Mouse (Mus musculus) kidney, embryonic 15.5 days (tissue): ENCODE results near the gene Gm47996. TPM values are rescaled to one million over a fixed set of nuclear protein-coding genes. Genes with fewer than 3 reads are reported as not detected.
"Not testable (repeated sequence)": the region's sequence is repeated elsewhere in the genome, so short reads cannot be mapped to it uniquely, and the experiment has no call there.

Experiments used
- ATAC-seq: fragments of 200-750 bp; cut with Nextera tagmentation; replicated peaks from 2 replicates; pipeline ENCODE4 v1.8.0; 2017; ENCODE audit warnings: moderate TSS enrichment; ENCODE audit not compliant: low FRiP score
- H3K27ac ChIP-seq: fragments of 300-500 bp; sonication (generic); 2 replicates; pipeline ENCODE4 v1.5.1; 2015; ENCODE audit warnings: mild to moderate bottlenecking, inconsistent platforms
- H3K27me3 ChIP-seq: fragments of 300-500 bp; sonication (generic); 2 replicates; pipeline ENCODE4 v1.6.1; 2015; ENCODE audit warnings: inconsistent platforms
- H3K36me3 ChIP-seq: fragments of 300-500 bp; sonication (generic); 2 replicates; pipeline ENCODE4 v1.6.1; 2015; ENCODE audit warnings: inconsistent platforms
- H3K4me1 ChIP-seq: fragments of 300-500 bp; sonication (generic); 2 replicates; pipeline ENCODE4 v1.6.1; 2015; ENCODE audit warnings: inconsistent platforms
- H3K4me2 ChIP-seq: fragments of 300-500 bp; sonication (generic); 2 replicates; pipeline ENCODE4 v1.6.1; 2015; ENCODE audit warnings: moderate library complexity, mild to moderate bottlenecking, inconsistent platforms
- H3K4me3 ChIP-seq: fragments of 300-500 bp; sonication (generic); replicated peaks from 2 replicates; pipeline ENCODE4 v1.5.1; 2015; ENCODE audit warnings: mild to moderate bottlenecking, inconsistent platforms
- H3K9ac ChIP-seq: fragments of 300-500 bp; sonication (generic); 2 replicates; pipeline ENCODE4 v1.6.1; 2015; ENCODE audit warnings: mild to moderate bottlenecking, inconsistent platforms
- H3K9me3 ChIP-seq: fragments of 300-500 bp; sonication (generic); replicated peaks from 2 replicates; pipeline ENCODE4 v1.6.1; 2016; ENCODE audit warnings: inconsistent platforms
- whole genome bisulfite sequencing: fragments of 180-500 bp; shearing (Covaris S2); methylation state at CpG from one replicate; pipeline ENCODE4 v1.1.7; 2015; ENCODE audit warnings: mixed read lengths; 5-methylcytosine and 5-hydroxymethylcytosine counted together
- polyA plus RNA-seq: library from polyadenylated mRNA; unstranded; fragments of >200 nt; fragmentation: Nextera tagmentation; extraction: Ambion mirVana; gene quantifications from 2 replicates; pipeline ENCODE4 v1.2.1, GENCODE M21; 2015

Gene Gm47996
- polyA plus RNA-seq: 0.19 and 0.71 TPM in 2 replicates

DNA sequence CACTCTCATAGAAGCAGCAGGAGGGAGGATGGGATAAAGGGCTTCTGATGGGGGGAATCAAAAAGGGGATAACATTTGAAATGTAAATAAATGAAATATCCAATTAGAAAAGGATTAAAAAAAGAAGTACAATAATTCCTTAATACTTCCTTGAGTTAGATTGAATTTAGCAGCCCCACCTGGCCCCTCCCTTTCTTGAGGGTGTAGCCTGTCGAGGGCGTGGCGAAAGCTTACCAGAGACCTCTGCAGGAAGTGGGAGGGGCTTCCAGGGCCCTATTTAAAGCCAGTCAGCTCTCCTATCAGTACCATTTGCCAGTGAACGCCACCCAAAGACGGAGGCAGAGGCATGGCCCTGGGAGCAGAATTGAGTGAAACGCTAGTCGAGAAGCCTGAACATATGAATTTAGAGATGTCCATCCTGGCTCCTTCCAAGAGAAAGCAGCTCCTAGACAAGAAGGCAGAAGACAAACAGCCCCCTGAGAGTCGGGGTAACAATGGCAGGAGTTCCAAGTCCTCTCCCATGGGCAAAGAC, at the start of gene Gm47996:
TSS of gene Gm47996 (plus strand) at position 308 of the 532 bp plus-strand sequence.
- H3K4me1 ChIP-seq: peaks cover 11% of the 10 kb centered on the region
- WGBS: 94% methylated on average over 5 of the region's 8 CpGs
- H3K4me3 ChIP-seq, H3K4me2 ChIP-seq, H3K27me3 ChIP-seq, ATAC-seq, H3K9me3 ChIP-seq, H3K9ac ChIP-seq, H3K27ac ChIP-seq, H3K36me3 ChIP-seq: not testable (repeated sequence)

DNA sequence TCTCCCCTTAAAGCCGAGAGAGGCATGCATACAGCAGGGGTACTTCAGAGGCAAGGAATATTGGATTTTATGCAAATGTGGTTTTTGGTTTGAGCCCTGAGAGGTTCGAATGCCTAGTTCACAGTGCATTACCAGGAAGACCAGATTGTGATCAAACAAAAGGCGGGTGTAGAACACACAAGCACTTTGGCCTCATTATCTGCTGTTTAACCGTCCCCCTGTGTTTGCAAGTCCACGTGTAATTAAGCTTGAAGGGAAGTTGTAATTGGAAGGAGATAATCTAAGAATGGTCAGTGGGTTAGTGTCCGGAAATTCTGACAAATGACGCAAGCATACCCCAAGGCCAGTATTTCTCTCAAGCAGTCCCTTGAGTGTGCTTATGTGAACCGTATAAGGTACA, 43.9 kb upstream of the Gm47996 start:
- ATAC-seq: no peak
- WGBS: 35% methylated on average over 8 of the region's 8 CpGs
- H3K4me3 ChIP-seq: no peak overlapping the region
- peak overlapping the region; percentile 58 for H3K27ac ChIP-seq
- no peak overlapping the region for H3K4me2 ChIP-seq
- no peak overlapping the region for H3K9ac ChIP-seq
- H3K4me1 ChIP-seq: peaks cover 22% of the 10 kb centered on the region
- no peaks in the 10 kb centered on the region for H3K27me3 ChIP-seq
- no peaks in the 10 kb centered on the region for H3K9me3 ChIP-seq
- no peaks in the 10 kb centered on the region for H3K36me3 ChIP-seq

GRCm38 (mm10) chr1:151167297-151168047, 42.5 kb upstream of the Gm47996 start:
- Histone ChIP-seq H3K36me3 (no peaks in the 10 kb centered on the region), H3K4me1 (peaks cover 22% of the 10 kb centered on the region), H3K27ac (peak overlapping the region; percentile 80), H3K9me3 (no peaks in the 10 kb centered on the region), H3K4me3 (no peak overlapping the region), H3K4me2 (peak overlapping the region; percentile 45), H3K27me3 (no peaks in the 10 kb centered on the region), H3K9ac (no peak overlapping the region)
- WGBS: 16% methylated on average over 12 of the region's 12 CpGs
- peak; percentile 66 for ATAC-seq

GRCm38 (mm10) chr1:151168637-151169036, 41.3 kb upstream of the Gm47996 start:
- WGBS: 69% methylated on average over 3 of the region's 3 CpGs
- no peak; the same call in 1 of the 2 replicates for ATAC-seq
- Histone ChIP-seq H3K4me2 (no peak overlapping the region), H3K4me3 (no peak overlapping the region), H3K9ac (no peak overlapping the region), H3K36me3 (no peaks in the 10 kb centered on the region), H3K4me1 (peaks cover 22% of the 10 kb centered on the region), H3K27me3 (no peaks in the 10 kb centered on the region), H3K9me3 (no peaks in the 10 kb centered on the region), H3K27ac (0 out of 2 replicates have a peak overlapping the region, but pooled peaks have one; percentile 24)

DNA sequence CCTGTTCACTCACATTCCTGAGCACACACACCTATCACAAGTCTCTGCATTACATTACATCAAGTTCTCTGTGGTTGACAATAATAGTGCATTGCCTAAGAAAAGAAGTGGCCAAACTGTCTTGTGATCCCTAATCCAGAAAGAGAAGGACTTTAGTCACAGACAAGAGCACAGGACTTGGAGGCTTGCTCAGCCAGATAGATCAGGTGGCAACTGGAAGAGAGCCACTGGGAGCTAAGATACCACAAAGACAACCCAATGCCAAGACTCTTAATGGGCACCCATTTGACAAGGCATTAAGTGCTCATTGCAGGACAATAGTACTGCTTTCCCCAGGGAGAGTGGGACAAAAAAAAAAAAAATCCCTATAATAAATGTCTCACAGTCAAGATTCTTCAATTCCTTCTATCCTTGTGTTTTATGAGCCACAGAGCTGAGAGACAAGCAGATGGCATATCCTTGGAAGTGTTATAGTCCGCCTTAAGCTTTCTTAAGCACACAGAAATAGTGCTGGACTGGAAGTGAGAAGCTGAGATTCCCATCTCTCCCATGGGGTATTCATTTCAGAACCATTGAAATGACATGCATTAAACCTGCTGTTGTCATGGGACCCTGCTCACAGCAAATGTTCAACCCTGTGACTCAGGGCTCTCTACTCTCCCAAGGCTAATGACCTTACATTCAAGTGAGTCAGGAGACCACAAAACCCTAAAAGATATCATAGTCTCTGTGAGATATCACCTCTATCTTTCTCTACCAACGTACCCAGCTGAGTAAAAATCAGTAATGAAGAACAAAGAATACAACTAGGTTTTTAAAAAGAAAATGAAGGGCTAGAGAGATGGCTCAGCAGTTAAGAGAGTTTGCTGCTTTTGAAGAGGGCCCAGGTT, 38.1 kb upstream of the Gm47996 start:
- no peak overlapping the region for H3K27ac ChIP-seq
- ATAC-seq: no peak
- no peak overlapping the region for H3K9ac ChIP-seq
- H3K9me3 ChIP-seq: no peaks in the 10 kb centered on the region
- WGBS: 63% methylated on average over 2 of the region's 2 CpGs
- H3K4me2 ChIP-seq: no peak overlapping the region
- H3K27me3 ChIP-seq: no peaks in the 10 kb centered on the region
- H3K4me1 ChIP-seq: peaks cover 21% of the 10 kb centered on the region
- no peaks in the 10 kb centered on the region for H3K36me3 ChIP-seq
- H3K4me3 ChIP-seq: no peak overlapping the region

DNA sequence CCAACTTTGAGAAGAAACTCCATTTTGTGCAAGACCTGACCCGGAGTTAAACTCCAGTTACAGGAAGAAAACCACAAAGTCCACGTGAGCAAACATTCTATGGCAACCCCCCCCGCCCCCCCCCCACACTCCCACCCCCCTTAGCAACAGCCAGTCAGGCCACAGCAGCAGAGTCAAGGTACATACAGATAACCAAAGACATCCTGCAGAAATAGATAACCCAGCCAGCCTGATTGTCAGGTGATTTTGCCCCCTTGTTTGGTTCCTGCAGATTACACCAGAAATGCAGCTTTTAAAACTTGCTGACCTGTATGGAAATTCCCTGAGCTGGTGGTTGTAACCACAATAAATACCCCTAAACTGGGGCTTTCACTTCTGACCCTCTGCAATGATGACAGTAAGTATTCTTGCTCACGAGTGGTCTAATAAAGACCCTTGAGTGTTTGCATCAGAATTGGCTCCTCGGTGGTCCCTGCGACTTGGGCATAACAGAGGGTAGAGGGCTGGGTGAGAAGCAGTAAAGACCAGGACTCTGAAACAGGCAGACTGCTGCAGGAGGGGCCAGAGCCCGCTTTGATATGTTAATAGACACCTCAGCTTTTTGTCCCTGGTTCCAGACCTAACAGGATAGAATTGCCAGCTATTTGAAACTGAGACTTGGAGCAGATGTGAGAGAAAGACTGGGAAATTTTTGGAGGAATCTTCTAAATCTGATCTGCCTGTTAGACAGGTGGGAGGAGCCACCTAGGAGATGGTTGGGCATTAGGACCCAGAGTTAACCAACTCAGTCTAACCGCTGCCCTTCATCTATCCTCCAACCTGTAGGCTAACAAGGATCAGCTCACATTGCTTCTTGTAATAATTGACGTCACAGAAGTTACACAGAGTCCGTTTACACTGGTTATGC, 32.6 kb upstream of the Gm47996 start:
- Histone ChIP-seq H3K27me3 (no peaks in the 10 kb centered on the region), H3K4me2 (peak overlapping the region; percentile 50), H3K4me1 (peaks cover 19% of the 10 kb centered on the region; the same call in 1 of the 2 replicates), H3K27ac (peak overlapping the region; percentile 67), H3K9me3 (no peaks in the 10 kb centered on the region), H3K4me3 (peak overlapping the region; percentile 28), H3K9ac (no peak overlapping the region), H3K36me3 (no peaks in the 10 kb centered on the region)
- WGBS: 11% methylated on average over 10 of the region's 10 CpGs
- ATAC-seq: peak; percentile 93

- H3K9me3 ChIP-seq: no peaks in the 10 kb centered on the region
- H3K36me3 ChIP-seq: no peaks in the 10 kb centered on the region
- H3K27ac ChIP-seq: peak overlapping the region; percentile 67
- H3K27me3 ChIP-seq: no peaks in the 10 kb centered on the region
- ATAC-seq: peak; percentile 68
- H3K4me3 ChIP-seq: peak overlapping the region; percentile 28
- H3K9ac ChIP-seq: no peak overlapping the region
- peaks cover 19% of the 10 kb centered on the region; the same call in 1 of the 2 replicates for H3K4me1 ChIP-seq
- WGBS: 7% methylated on average over 4 of the region's 4 CpGs
- peak overlapping the region; percentile 50 for H3K4me2 ChIP-seq
These were observed 32.0 kb upstream of the Gm47996 start for GRCm38 (mm10) chr1:151177937-151178271.

- no peaks in the 10 kb centered on the region for H3K9me3 ChIP-seq
- H3K4me2 ChIP-seq: no peak overlapping the region
- H3K27ac ChIP-seq: peak overlapping the region; percentile 67
- no peak overlapping the region for H3K9ac ChIP-seq
- H3K36me3 ChIP-seq: no peaks in the 10 kb centered on the region
- WGBS: 42% methylated on average over 2 of the region's 2 CpGs
- no peaks in the 10 kb centered on the region for H3K27me3 ChIP-seq
- 0 out of 2 replicates have a peak, but pooled peaks have one; percentile 21 for ATAC-seq
- no peak overlapping the region for H3K4me3 ChIP-seq
- peaks cover 19% of the 10 kb centered on the region; the same call in 1 of the 2 replicates for H3K4me1 ChIP-seq
These were observed 31.3 kb upstream of the Gm47996 start for GRCm38 (mm10) chr1:151178505-151179083.

GRCm38 (mm10) chr1:151180167-151180566, 29.8 kb upstream of the Gm47996 start:
- H3K4me2 ChIP-seq: no peak overlapping the region
- no peak overlapping the region for H3K9ac ChIP-seq
- peaks cover 19% of the 10 kb centered on the region; the same call in 1 of the 2 replicates for H3K4me1 ChIP-seq
- no peaks in the 10 kb centered on the region for H3K27me3 ChIP-seq
- ATAC-seq: no peak
- no peak overlapping the region for H3K27ac ChIP-seq
- H3K4me3 ChIP-seq: no peak overlapping the region
- no peaks in the 10 kb centered on the region for H3K9me3 ChIP-seq
- 94% methylated on average over 2 of the region's 2 CpGs for WGBS
- H3K36me3 ChIP-seq: no peaks in the 10 kb centered on the region

GRCm38 (mm10) chr1:151182266-151182665, 27.7 kb upstream of the Gm47996 start, which contains the start of gene Gm47985:
Gene Gm47985, plus strand, starts transcription at chr1:151182537.
- WGBS: 100% methylated on average over 1 of the region's 7 CpGs
- not testable (repeated sequence) for H3K27ac ChIP-seq

GRCm38 (mm10) chr1:151186186-151186585, 23.7 kb upstream of the Gm47996 start:
- 70% methylated on average over 3 of the region's 3 CpGs for WGBS
- H3K9ac ChIP-seq, H3K27me3 ChIP-seq, H3K9me3 ChIP-seq, H3K4me1 ChIP-seq, H3K4me3 ChIP-seq, H3K4me2 ChIP-seq, H3K36me3 ChIP-seq: not testable (repeated sequence)
- H3K27ac ChIP-seq: peak overlapping the region; percentile 22; the same call in 1 of the 2 replicates
- peak; percentile 33 for ATAC-seq

More at GRCm38 (mm10) chr1:151182266-151182665, 27.7 kb upstream of the Gm47996 start, which contains the start of gene Gm47985:
- not testable (repeated sequence) for H3K4me3 ChIP-seq, H3K4me2 ChIP-seq, H3K9me3 ChIP-seq, H3K27me3 ChIP-seq, H3K9ac ChIP-seq, H3K36me3 ChIP-seq, ATAC-seq
- H3K4me1 ChIP-seq: peaks cover 12% of the 10 kb centered on the region; the same call in 1 of the 2 replicates
